Mouse (Mus musculus): Measurements from ENCODE around the gene Fnip1.

- TF ChIP-seq CTCF (IDR thresholded peaks at IDR 0.05; ENCODE audit: low read depth, low read length) = no peak
- no peak for TF ChIP-seq GATA1 (IDR thresholded peaks at IDR 0.05; ENCODE audit: borderline replicate concordance, low read length)
- TF ChIP-seq POLR2AphosphoS5 (IDR thresholded peaks at IDR 0.05; ENCODE audit: insufficient replicate concordance, low read depth, low read length) = no peak
- TF ChIP-seq TAL1 (conservative IDR thresholded peaks at IDR 0.05; ENCODE audit: low read depth, low read length) = no peak
- TF ChIP-seq GATA2 (IDR thresholded peaks at IDR 0.05; ENCODE audit: borderline replicate concordance, low read depth, low read length) = no peak
Observed at GRCm38 (mm10) chr11:54437823-54438337, at the start of gene Fnip1.

Measured in G1E (cell line).